Mouse (Mus musculus): ENCODE data around the gene Cd2bp2. TPM values are rescaled to one million over a fixed set of nuclear protein-coding genes. Genes with fewer than 3 reads are reported as not detected.
A peak's percentile ranks its signal among the peaks of the same experiment; 100 is the strongest.

Cd2bp2 gene
- polyA plus RNA-seq, 1 experiment from 2014 or later: 114 TPM

- DNase-seq (ENCODE audit: extremely low spot score, low spot score): no peak
- 33% methylated on average over 21 of the region's 21 CpGs for WGBS
- 0 out of 2 replicates have a peak, but pooled peaks cover 3% of the 10 kb centered on the region for H3K36me3 ChIP-seq (replicated peaks)
- peaks cover 31% of the 10 kb centered on the region for H3K27me3 ChIP-seq (ENCODE audit: poor library complexity, severe bottlenecking)
- H3K4me3 ChIP-seq: peak overlapping the region; percentile 42
- H3K9me3 ChIP-seq: no peaks in the 10 kb centered on the region
- peaks cover 22% of the 10 kb centered on the region for H3K4me1 ChIP-seq
- no peak overlapping the region for H3K27ac ChIP-seq
Measured at GRCm38 (mm10) chr7:127214521-127214920, 18.7 kb upstream of the Cd2bp2 start.

GRCm38 (mm10) chr7:127213930-127214329 is 18.1 kb upstream of the Cd2bp2 start:
- H3K4me3 ChIP-seq: 0 out of 2 replicates have a peak overlapping the region, but pooled peaks have one; percentile 42

GRCm38 (mm10) chr7:127213485-127213884 is 17.6 kb upstream of the Cd2bp2 start:
- Histone ChIP-seq H3K4me3 (no peak overlapping the region), H3K36me3 (replicated peaks) (0 out of 2 replicates have a peak, but pooled peaks cover 3% of the 10 kb centered on the region), H3K27ac (no peak overlapping the region), H3K27me3 (ENCODE audit: poor library complexity, severe bottlenecking) (peaks cover 31% of the 10 kb centered on the region), H3K4me1 (peaks cover 28% of the 10 kb centered on the region), H3K9me3 (no peaks in the 10 kb centered on the region)
- WGBS: 34% methylated on average over 7 of the region's 7 CpGs
- no peak for DNase-seq (ENCODE audit: extremely low spot score, low spot score)

More at GRCm38 (mm10) chr7:127213930-127214329, 18.1 kb upstream of the Cd2bp2 start:
- 0 out of 2 replicates have a peak, but pooled peaks cover 3% of the 10 kb centered on the region for H3K36me3 ChIP-seq (replicated peaks)
- peaks cover 31% of the 10 kb centered on the region for H3K27me3 ChIP-seq (ENCODE audit: poor library complexity, severe bottlenecking)
- no peak overlapping the region for H3K27ac ChIP-seq
- no peaks in the 10 kb centered on the region for H3K9me3 ChIP-seq
- DNase-seq (ENCODE audit: extremely low spot score, low spot score): no peak
- WGBS: 53% methylated on average over 12 of the region's 12 CpGs
- peaks cover 28% of the 10 kb centered on the region for H3K4me1 ChIP-seq

GRCm38 (mm10) chr7:127212432-127213250 is 16.8 kb upstream of the Cd2bp2 start:
- DNase-seq (ENCODE audit: extremely low spot score, low spot score): no peak
- H3K4me1 ChIP-seq: peaks cover 31% of the 10 kb centered on the region
- H3K27ac ChIP-seq: no peak overlapping the region
- H3K4me3 ChIP-seq: no peak overlapping the region
- peaks cover 31% of the 10 kb centered on the region for H3K27me3 ChIP-seq (ENCODE audit: poor library complexity, severe bottlenecking)
- no peaks in the 10 kb centered on the region for H3K9me3 ChIP-seq
- H3K36me3 ChIP-seq (replicated peaks): 0 out of 2 replicates have a peak, but pooled peaks cover 3% of the 10 kb centered on the region
- WGBS: 92% methylated on average over 12 of the region's 12 CpGs

GRCm38 (mm10) chr7:127211014-127211745 is 15.3 kb upstream of the Cd2bp2 start:
- WGBS: 78% methylated on average over 5 of the region's 5 CpGs
- Histone ChIP-seq H3K9me3 (no peaks in the 10 kb centered on the region), H3K4me3 (no peak overlapping the region), H3K27ac (no peak overlapping the region), H3K27me3 (ENCODE audit: poor library complexity, severe bottlenecking) (peaks cover 31% of the 10 kb centered on the region), H3K36me3 (replicated peaks) (peaks cover 7% of the 10 kb centered on the region; the same call in 1 of the 2 replicates), H3K4me1 (peaks cover 45% of the 10 kb centered on the region)
- no peak for DNase-seq (ENCODE audit: extremely low spot score, low spot score)

GRCm38 (mm10) chr7:127210266-127210665 is 14.4 kb upstream of the Cd2bp2 start:
- Histone ChIP-seq H3K27me3 (ENCODE audit: poor library complexity, severe bottlenecking) (peaks cover 30% of the 10 kb centered on the region), H3K4me1 (peaks cover 49% of the 10 kb centered on the region), H3K36me3 (replicated peaks) (peaks cover 12% of the 10 kb centered on the region), H3K4me3 (no peak overlapping the region), H3K27ac (no peak overlapping the region), H3K9me3 (no peaks in the 10 kb centered on the region; the same call in 1 of the 2 replicates)
- DNase-seq (ENCODE audit: extremely low spot score, low spot score): no peak
- WGBS: 92% methylated on average over 4 of the region's 4 CpGs

GRCm38 (mm10) chr7:127209851-127210250 is 14.0 kb upstream of the Cd2bp2 start:
- DNase-seq (ENCODE audit: extremely low spot score, low spot score): no peak
- 82% methylated on average over 5 of the region's 5 CpGs for WGBS
- H3K4me3 ChIP-seq: peak overlapping the region; percentile 94
- peaks cover 48% of the 10 kb centered on the region for H3K4me1 ChIP-seq
- peak overlapping the region; percentile 95 for H3K27ac ChIP-seq
- peaks cover 26% of the 10 kb centered on the region for H3K27me3 ChIP-seq (ENCODE audit: poor library complexity, severe bottlenecking)
- no peaks in the 10 kb centered on the region; the same call in 1 of the 2 replicates for H3K9me3 ChIP-seq
- peaks cover 16% of the 10 kb centered on the region for H3K36me3 ChIP-seq (replicated peaks)

GRCm38 (mm10) chr7:127208553-127209438 is 12.9 kb upstream of the Cd2bp2 start, which contains the start of gene Mylpf:
Mylpf (plus strand) TSS chr7:127208890.
- Histone ChIP-seq H3K4me1 (peaks cover 38% of the 10 kb centered on the region), H3K27ac (peak within 1 kb of the TSS; percentile 95), H3K36me3 (replicated peaks) (peaks cover 19% of the 10 kb centered on the region), H3K9me3 (no peaks in the 10 kb centered on the region; the same call in 1 of the 2 replicates), H3K27me3 (ENCODE audit: poor library complexity, severe bottlenecking) (peaks cover 15% of the 10 kb centered on the region), H3K4me3 (peak within 1 kb of the TSS; percentile 94)
- DNase-seq (ENCODE audit: extremely low spot score, low spot score): peak; percentile 90
- under 1% methylated on average over 26 of the region's 44 CpGs for WGBS

- Histone ChIP-seq H3K27ac (peak within 1 kb of the TSS; percentile 95), H3K4me1 (peaks cover 38% of the 10 kb centered on the region), H3K27me3 (ENCODE audit: poor library complexity, severe bottlenecking) (peaks cover 9% of the 10 kb centered on the region), H3K4me3 (peak within 1 kb of the TSS; percentile 94), H3K36me3 (replicated peaks) (peaks cover 24% of the 10 kb centered on the region), H3K9me3 (no peaks in the 10 kb centered on the region; the same call in 1 of the 2 replicates)
- no peak for DNase-seq (ENCODE audit: extremely low spot score, low spot score)
- 0% methylated on average over 29 of the region's 44 CpGs for WGBS
Measured at GRCm38 (mm10) chr7:127208295-127208552, 12.4 kb upstream of the Cd2bp2 start, which contains the start of gene Tbc1d10b. Tbc1d10b (minus strand) TSS chr7:127208468.

GRCm38 (mm10) chr7:127207374-127208294 is 11.8 kb upstream of the Cd2bp2 start:
- peaks cover 4% of the 10 kb centered on the region; the same call in 1 of the 2 replicates for H3K27me3 ChIP-seq (ENCODE audit: poor library complexity, severe bottlenecking)
- H3K4me3 ChIP-seq: peak overlapping the region; percentile 94
- peak; percentile 50 for DNase-seq (ENCODE audit: extremely low spot score, low spot score)
- H3K9me3 ChIP-seq: no peaks in the 10 kb centered on the region; the same call in 1 of the 2 replicates
- WGBS: under 1% methylated on average over 52 of the region's 53 CpGs
- peaks cover 38% of the 10 kb centered on the region for H3K4me1 ChIP-seq
- peaks cover 30% of the 10 kb centered on the region for H3K36me3 ChIP-seq (replicated peaks)
- H3K27ac ChIP-seq: peak overlapping the region; percentile 95

GRCm38 (mm10) chr7:127206606-127207005 is 10.8 kb upstream of the Cd2bp2 start:
- peak overlapping the region; percentile 95 for H3K27ac ChIP-seq

More at GRCm38 (mm10) chr7:127206606-127207005, 10.8 kb upstream of the Cd2bp2 start:
- Histone ChIP-seq H3K4me3 (peak overlapping the region; percentile 94), H3K27me3 (ENCODE audit: poor library complexity, severe bottlenecking) (no peaks in the 10 kb centered on the region), H3K36me3 (replicated peaks) (peaks cover 39% of the 10 kb centered on the region), H3K4me1 (peaks cover 38% of the 10 kb centered on the region), H3K9me3 (no peaks in the 10 kb centered on the region; the same call in 1 of the 2 replicates)
- WGBS: 61% methylated on average over 2 of the region's 2 CpGs
- no peak for DNase-seq (ENCODE audit: extremely low spot score, low spot score)

Measured in forebrain, embryonic 10.5 days (tissue).